ENCODE assay signal across 26 mouse cellular contexts in genomic region chr19:16075512-16076086, GRCm38 (mm10). TPM values are rescaled to one million over a fixed set of nuclear protein-coding genes. Genes with fewer than 3 reads are reported as not detected.
DNase-seq lines count a peak whose midpoint lies in the region; ATAC-seq and TF ChIP-seq lines count a peak whose summit lies in the region.
"Had no signal": no experiment of that assay in that cellular context is flagged by ENCODE, and none has a peak within 500 bp of the region (broad histone marks: within the 10 kb centered on the region; RNA-seq: fewer than 3 reads in every experiment).

No protein-coding gene starts in this region.

- TF ChIP-seq CTCF in kidney, adult 2 months (conservative IDR thresholded peaks at IDR 0.05; ENCODE audit: insufficient read depth, insufficient read length, low read depth, low read length), result no peak
- no peak for TF ChIP-seq CTCF in midbrain, postnatal 0 days (IDR thresholded peaks at IDR 0.05)

- no peaks in the 10 kb centered on the region for H3K27me3 ChIP-seq in embryonic facial prominence, embryonic 13.5 days
- no peaks in the 10 kb centered on the region for H3K27me3 ChIP-seq in embryonic facial prominence, embryonic 10.5 days (replicated peaks; ENCODE audit: low read depth, poor library complexity, severe bottlenecking)
- H3K27me3 ChIP-seq in kidney, adult 2 months (replicated peaks; ENCODE audit: control insufficient read depth, insufficient read depth, low read length), result no peaks in the 10 kb centered on the region
- H3K27me3 ChIP-seq in midbrain, embryonic 16.5 days (ENCODE audit: control insufficient read depth, insufficient read depth, low read depth, low read length), result no peaks in the 10 kb centered on the region
- H3K27me3 ChIP-seq in midbrain, embryonic 15.5 days (replicated peaks), result no peaks in the 10 kb centered on the region
- no peaks in the 10 kb centered on the region for H3K27me3 ChIP-seq in midbrain, postnatal 0 days (ENCODE audit: insufficient read depth, low read length)
- H3K27me3 ChIP-seq: heart, embryonic 15.5 days; limb, embryonic 12.5 days; liver, embryonic 15.5 days; lung, embryonic 15.5 days had no signal

- no peaks in the 10 kb centered on the region for H3K4me1 ChIP-seq in embryonic facial prominence, embryonic 13.5 days
- H3K4me1 ChIP-seq in embryonic facial prominence, embryonic 10.5 days, result no peaks in the 10 kb centered on the region
- no peaks in the 10 kb centered on the region for H3K4me1 ChIP-seq in kidney, adult 2 months (ENCODE audit: control insufficient read depth, insufficient read depth, low read length)
- no peaks in the 10 kb centered on the region for H3K4me1 ChIP-seq in midbrain, embryonic 16.5 days (ENCODE audit: control insufficient read depth, insufficient read depth, low read length)
- H3K4me1 ChIP-seq in midbrain, embryonic 15.5 days, result no peaks in the 10 kb centered on the region
- no peaks in the 10 kb centered on the region for H3K4me1 ChIP-seq in midbrain, postnatal 0 days (ENCODE audit: insufficient read depth, low read length)
- H3K4me1 ChIP-seq: heart, embryonic 10.5 days; heart, embryonic 15.5 days; limb, embryonic 12.5 days; liver, embryonic 15.5 days; lung, embryonic 15.5 days had no signal

- no peak for DNase-seq in embryonic facial prominence, embryonic 10.5 days (ENCODE audit: low spot score)
- peak; percentile 6 for DNase-seq in kidney, adult 2 months
- no peak for DNase-seq in kidney, postnatal 4 days
- DNase-seq in midbrain, postnatal 0 days (ENCODE audit: low spot score), result peak; percentile 12
- no peak for DNase-seq in urinary bladder, postnatal 14 days (ENCODE audit: low spot score)
- DNase-seq: adrenal gland, postnatal 36 days; cerebellum, adult 2 months; cerebellum, postnatal 14 days; gastrocnemius, postnatal 14 days; heart, postnatal 36 days; kidney, adult 9 months; kidney, postnatal 10 days; layer of hippocampus, adult 9-11 months; thymus, adult 2 months; thymus, postnatal 36 days had no signal

- WGBS in embryonic facial prominence, embryonic 13.5 days, result 20% methylated on average over 2 of the region's 2 CpGs
- 69% methylated on average over 2 of the region's 2 CpGs for WGBS in embryonic facial prominence, embryonic 10.5 days
- WGBS in kidney, adult 2 months, result 24% methylated on average over 2 of the region's 2 CpGs
- WGBS in midbrain, embryonic 16.5 days, result 23% methylated on average over 2 of the region's 2 CpGs
- 28% methylated on average over 2 of the region's 2 CpGs for WGBS in midbrain, embryonic 15.5 days
- 26% methylated on average over 2 of the region's 2 CpGs for WGBS in midbrain, postnatal 0 days

- H3K36me3 ChIP-seq in embryonic facial prominence, embryonic 13.5 days, result no peaks in the 10 kb centered on the region
- no peaks in the 10 kb centered on the region for H3K36me3 ChIP-seq in embryonic facial prominence, embryonic 10.5 days (replicated peaks)
- H3K36me3 ChIP-seq in kidney, adult 2 months (ENCODE audit: control insufficient read depth, insufficient read depth, low read length), result no peaks in the 10 kb centered on the region
- no peaks in the 10 kb centered on the region for H3K36me3 ChIP-seq in midbrain, embryonic 16.5 days (ENCODE audit: control insufficient read depth, insufficient read depth, low read length)
- no peaks in the 10 kb centered on the region for H3K36me3 ChIP-seq in midbrain, embryonic 15.5 days (replicated peaks)
- H3K36me3 ChIP-seq in midbrain, postnatal 0 days (ENCODE audit: insufficient read depth, low read length), result no peaks in the 10 kb centered on the region
- H3K36me3 ChIP-seq: G1E; heart, embryonic 10.5 days; heart, embryonic 15.5 days; limb, embryonic 12.5 days; liver, embryonic 15.5 days; lung, embryonic 15.5 days had no signal

- no peak for TF ChIP-seq POLR2A in kidney, adult 2 months (IDR thresholded peaks at IDR 0.05; ENCODE audit: low read depth, low read length)

- no peak overlapping the region for H3K27ac ChIP-seq in embryonic facial prominence, embryonic 13.5 days
- H3K27ac ChIP-seq in embryonic facial prominence, embryonic 10.5 days (replicated peaks), result no peak overlapping the region
- H3K27ac ChIP-seq in kidney, adult 2 months (ENCODE audit: insufficient read depth, low read depth, low read length), result no peak overlapping the region
- no peak overlapping the region for H3K27ac ChIP-seq in midbrain, embryonic 16.5 days (ENCODE audit: low read length)
- H3K27ac ChIP-seq in midbrain, embryonic 15.5 days, result no peak overlapping the region
- no peak overlapping the region for H3K27ac ChIP-seq in midbrain, postnatal 0 days (ENCODE audit: low read depth, low read length)
- H3K27ac ChIP-seq: heart, embryonic 10.5 days; heart, embryonic 15.5 days; limb, embryonic 12.5 days; liver, embryonic 15.5 days; lung, embryonic 15.5 days had no signal

- no peak overlapping the region for H3K4me2 ChIP-seq in embryonic facial prominence, embryonic 13.5 days
- H3K4me2 ChIP-seq in midbrain, embryonic 16.5 days (ENCODE audit: low read length), result no peak overlapping the region
- no peak overlapping the region for H3K4me2 ChIP-seq in midbrain, embryonic 15.5 days
- H3K4me2 ChIP-seq in midbrain, postnatal 0 days (ENCODE audit: low read depth, low read length, poor library complexity, severe bottlenecking), result no peak overlapping the region
- H3K4me2 ChIP-seq: heart, embryonic 15.5 days; limb, embryonic 12.5 days; liver, embryonic 15.5 days; lung, embryonic 15.5 days had no signal

- no peaks in the 10 kb centered on the region for H3K9me3 ChIP-seq in embryonic facial prominence, embryonic 13.5 days
- peaks cover 7% of the 10 kb centered on the region; the same call in 1 of the 2 replicates for H3K9me3 ChIP-seq in embryonic facial prominence, embryonic 10.5 days
- no peaks in the 10 kb centered on the region for H3K9me3 ChIP-seq in midbrain, embryonic 16.5 days (replicated peaks; ENCODE audit: control insufficient read depth, low read length, poor library complexity, severe bottlenecking)
- no peaks in the 10 kb centered on the region for H3K9me3 ChIP-seq in midbrain, embryonic 15.5 days
- no peaks in the 10 kb centered on the region for H3K9me3 ChIP-seq in midbrain, postnatal 0 days (ENCODE audit: low read length)
- H3K9me3 ChIP-seq: G1E; heart, embryonic 15.5 days; liver, embryonic 15.5 days; lung, embryonic 15.5 days had no signal

- no peak overlapping the region for H3K4me3 ChIP-seq in embryonic facial prominence, embryonic 13.5 days
- no peak overlapping the region for H3K4me3 ChIP-seq in embryonic facial prominence, embryonic 10.5 days
- no peak overlapping the region for H3K4me3 ChIP-seq in kidney, adult 2 months (ENCODE audit: insufficient read depth, low read depth, low read length)
- H3K4me3 ChIP-seq in midbrain, embryonic 16.5 days (ENCODE audit: low read depth, low read length), result no peak overlapping the region
- no peak overlapping the region for H3K4me3 ChIP-seq in midbrain, embryonic 15.5 days
- no peak overlapping the region for H3K4me3 ChIP-seq in midbrain, postnatal 0 days (ENCODE audit: low read depth, low read length)
- H3K4me3 ChIP-seq: heart, embryonic 10.5 days; heart, embryonic 15.5 days; limb, embryonic 12.5 days; liver, embryonic 15.5 days; lung, embryonic 15.5 days had no signal

- 0 out of 2 replicates have a peak, but pooled peaks have one; percentile 20 for ATAC-seq in embryonic facial prominence, embryonic 13.5 days (ENCODE audit: insufficient number of reproducible peaks, insufficient read depth, low FRiP score, low TSS enrichment, low read depth)
- ATAC-seq in midbrain, embryonic 16.5 days, result 0 out of 2 replicates have a peak, but pooled peaks have one; percentile 36
- ATAC-seq in midbrain, embryonic 15.5 days (replicated peaks), result no peak
- 0 out of 2 replicates have a peak, but pooled peaks have one; percentile 20 for ATAC-seq in midbrain, postnatal 0 days (ENCODE audit: low FRiP score)
- ATAC-seq: forebrain, embryonic 14.5 days; intestine, embryonic 16.5 days had no signal

- H3K9ac ChIP-seq in embryonic facial prominence, embryonic 13.5 days, result no peak overlapping the region
- no peak overlapping the region for H3K9ac ChIP-seq in midbrain, embryonic 16.5 days (ENCODE audit: low read depth, low read length)
- no peak overlapping the region for H3K9ac ChIP-seq in midbrain, embryonic 15.5 days
- H3K9ac ChIP-seq in midbrain, postnatal 0 days (replicated peaks; ENCODE audit: low read length, poor library complexity, severe bottlenecking), result no peak overlapping the region
- H3K9ac ChIP-seq: heart, embryonic 15.5 days; limb, embryonic 12.5 days; liver, embryonic 15.5 days; lung, embryonic 15.5 days had no signal

RNA-seq across cellular contexts. Expression of gene Gnaq, which starts 57.0 kb away (rescaled TPM):
- 29.9 and 34.6 TPM in 2 replicates for polyA plus RNA-seq in embryonic facial prominence, embryonic 13.5 days (2015; fragmentation: Nextera tagmentation; extraction: Ambion mirVana)
- 20.2 and 21.4 TPM in 2 replicates for polyA plus RNA-seq in embryonic facial prominence, embryonic 10.5 days (2016; fragmentation: Nextera tagmentation; extraction: Ambion mirVana)
- 13.2 and 15.6 TPM in 2 replicates for polyA plus RNA-seq in kidney, adult 2 months (2012; rRNA removed)
- 115 and 126 TPM in 2 replicates for polyA plus RNA-seq in midbrain, embryonic 16.5 days (2015; fragmentation: Nextera tagmentation; extraction: Ambion mirVana)
- polyA plus RNA-seq in midbrain, embryonic 15.5 days (2015; fragmentation: Nextera tagmentation; extraction: Ambion mirVana), result 105 and 109 TPM in 2 replicates
- 120 and 154 TPM in 2 replicates for total RNA-seq in midbrain, postnatal 0 days (2014; rRNA removed)
- 81.6 and 89.3 TPM in 2 replicates for polyA plus RNA-seq in midbrain, postnatal 0 days (2015; fragmentation: Nextera tagmentation; extraction: Ambion mirVana)
- polyA plus RNA-seq: G1E had no signal

Comparison
In these comparisons a context has a peak if more than half of its experiments do, and no peak if none do; other contexts are left out.
1. DNase-seq: peak in kidney, adult 2 months (single experiment) and midbrain, postnatal 0 days (single experiment); none in embryonic facial prominence, embryonic 10.5 days (single experiment), kidney, postnatal 4 days (0 of 2) and urinary bladder, postnatal 14 days (single experiment).